15 mouse cellular contexts compared by ENCODE assay signal in genomic region chr5:96439811-96440210, GRCm38 (mm10).
"Had no signal": no experiment of that assay in that cellular context is flagged by ENCODE, and none has a peak within 500 bp of the region (broad histone marks: within the 10 kb centered on the region; RNA-seq: fewer than 3 reads in every experiment).

No protein-coding gene starts in this region.

- ATAC-seq: liver, postnatal 0 days; midbrain, embryonic 15.5 days had no signal

- H3K36me3 ChIP-seq: kidney, embryonic 15.5 days; limb, embryonic 12.5 days; liver, embryonic 13.5 days; lung, embryonic 15.5 days; midbrain, embryonic 15.5 days; neural tube, embryonic 12.5 days; stomach, embryonic 15.5 days had no signal

- DNase-seq: kidney, postnatal 14 days; liver; liver, embryonic 13.5 days; liver, postnatal 0 days; lung, postnatal 14 days; right cerebral cortex, postnatal 4 days; thymus, postnatal 4 days had no signal

- H3K9me3 ChIP-seq: kidney, embryonic 15.5 days; limb, embryonic 12.5 days; liver, embryonic 13.5 days; lung, embryonic 15.5 days; megakaryocyte, embryonic 14.5 days; midbrain, embryonic 15.5 days; neural tube, embryonic 12.5 days; stomach, embryonic 15.5 days had no signal

- H3K9ac ChIP-seq: kidney, embryonic 15.5 days; limb, embryonic 12.5 days; liver, embryonic 13.5 days; liver, postnatal 0 days; lung, embryonic 15.5 days; midbrain, embryonic 15.5 days; neural tube, embryonic 12.5 days; stomach, embryonic 15.5 days had no signal

- H3K4me1 ChIP-seq: limb, embryonic 12.5 days; liver, embryonic 13.5 days; megakaryocyte, embryonic 14.5 days; midbrain, embryonic 15.5 days; neural tube, embryonic 12.5 days had no signal

- H3K27ac ChIP-seq: kidney, embryonic 15.5 days; limb, embryonic 12.5 days; liver, embryonic 13.5 days; lung, embryonic 15.5 days; macrophage; midbrain, embryonic 15.5 days; neural tube, embryonic 12.5 days; stomach, embryonic 15.5 days had no signal

- H3K27me3 ChIP-seq: kidney, embryonic 15.5 days; limb, embryonic 12.5 days; liver, embryonic 13.5 days; lung, embryonic 15.5 days; megakaryocyte, embryonic 14.5 days; midbrain, embryonic 15.5 days; neural tube, embryonic 12.5 days; stomach, embryonic 15.5 days had no signal

- H3K4me3 ChIP-seq: kidney, embryonic 15.5 days; limb, embryonic 12.5 days; liver, embryonic 13.5 days; lung, embryonic 15.5 days; megakaryocyte, embryonic 14.5 days; midbrain, embryonic 15.5 days; neural tube, embryonic 12.5 days; stomach, embryonic 15.5 days had no signal
